Mouse (Mus musculus): Measurements from ENCODE around the gene Nans. TPM values are rescaled to one million over a fixed set of nuclear protein-coding genes. Genes with fewer than 3 reads are reported as not detected.

Gene Nans
- polyA plus RNA-seq (2012; rRNA removed): 70.8 and 71.6 TPM in 2 replicates

DNA sequence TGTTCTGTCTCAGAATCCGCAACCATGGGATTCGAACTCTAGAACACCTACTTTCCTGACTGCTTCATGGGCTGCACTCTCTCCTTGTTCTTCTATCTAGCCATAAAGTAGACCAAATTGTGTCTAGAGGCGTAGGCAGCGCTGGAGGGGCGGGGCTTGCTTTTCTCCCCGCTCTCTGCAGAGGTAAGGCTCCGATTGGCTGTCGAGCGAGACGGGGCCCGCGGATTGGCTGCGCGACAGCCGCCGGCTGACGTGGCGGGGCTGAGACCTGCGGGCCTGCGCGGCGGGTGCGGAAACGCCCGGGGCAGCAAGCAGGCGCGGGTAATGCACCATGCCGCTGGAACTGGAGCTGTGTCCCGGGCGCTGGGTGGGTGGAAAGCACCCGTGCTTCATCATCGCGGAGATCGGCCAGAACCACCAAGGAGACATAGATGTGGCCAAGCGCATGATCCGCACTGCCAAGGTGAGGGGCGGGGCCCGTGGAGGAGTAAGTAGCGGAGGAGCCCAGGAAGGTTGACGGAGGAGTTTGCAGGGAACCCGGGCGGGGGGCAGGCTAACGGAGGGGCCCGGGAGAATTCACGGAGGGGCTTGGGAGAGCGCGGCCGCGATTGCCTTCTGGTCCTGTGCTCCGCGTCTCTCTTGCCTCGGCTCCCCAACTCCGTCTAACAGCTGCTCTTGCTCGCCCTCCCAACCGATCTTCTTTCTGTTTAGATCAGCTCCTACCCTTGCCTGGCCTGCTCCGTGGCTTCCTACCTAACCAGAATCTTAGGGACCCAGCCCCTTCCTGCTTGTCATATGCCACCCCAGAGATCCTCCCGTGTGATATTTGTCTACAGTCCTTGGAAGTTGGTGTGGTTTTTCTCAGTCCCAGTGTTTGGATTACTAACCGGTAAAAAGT lies at the start of gene Nans:
Gene Nans, plus strand, starts transcription at position 221 of the 898 bp plus-strand sequence.

DNA sequence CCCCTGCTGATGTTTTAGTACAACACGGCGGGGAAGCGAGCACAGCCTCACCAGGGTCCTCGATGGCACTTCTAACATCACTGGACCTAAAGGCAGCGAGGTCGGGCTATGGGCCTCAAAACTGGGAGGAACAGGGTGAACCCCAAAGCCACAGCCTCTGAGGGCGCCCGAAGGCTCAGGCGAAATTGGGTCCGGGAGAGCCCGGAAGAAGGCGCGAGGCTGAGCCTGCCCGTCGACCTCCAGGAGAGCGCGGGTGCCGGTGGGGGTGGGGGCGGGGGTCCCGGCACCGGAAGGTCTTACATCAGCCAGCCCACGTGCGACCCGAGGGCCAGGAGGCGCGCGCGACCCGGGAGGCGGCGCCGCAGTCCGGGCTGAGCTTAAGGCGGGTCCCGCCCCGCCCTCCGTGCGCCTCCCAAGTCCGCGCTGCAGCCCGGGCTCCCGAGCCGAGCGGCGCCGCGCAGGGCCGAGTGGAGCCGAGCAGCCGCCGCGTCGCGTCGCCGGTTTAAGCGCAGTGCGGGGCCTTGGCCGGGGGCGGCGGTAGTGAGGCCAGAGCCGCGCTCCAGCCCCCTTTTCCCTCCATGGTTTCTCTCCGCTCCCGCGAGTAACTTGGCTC lies 38.4 kb upstream of the Nans start, which contains the start of gene Anp32b:
Gene Anp32b, plus strand, starts transcription at position 384 of the 613 bp plus-strand sequence.

DNA sequence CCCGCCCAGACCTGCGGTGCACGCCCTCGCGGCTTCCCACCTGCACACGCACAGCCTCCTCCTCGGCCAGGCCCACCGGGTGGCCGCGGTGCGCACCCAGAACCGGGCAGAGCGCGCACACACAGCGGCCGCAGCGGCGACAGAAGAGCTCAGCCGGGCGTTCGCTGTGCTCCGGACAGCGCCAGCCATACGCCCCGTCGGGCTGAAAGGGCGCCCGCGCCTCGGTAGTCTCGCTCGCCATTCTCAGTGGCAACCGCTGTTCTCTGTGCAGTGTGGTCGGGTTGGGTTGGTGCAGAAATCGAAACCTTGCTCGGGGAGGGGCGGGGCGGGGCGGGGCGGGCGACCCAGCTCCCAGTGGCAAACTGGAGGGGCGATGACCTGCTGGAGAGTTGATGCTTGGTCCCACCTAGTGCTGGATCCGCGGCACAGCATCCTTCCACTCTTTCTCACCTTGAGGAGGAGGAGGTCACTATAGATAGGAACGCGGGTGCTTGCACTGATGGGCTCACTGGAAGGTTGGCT lies 46.9 kb downstream of the Nans start, which contains the start of gene Trim14:
Gene Trim14, minus strand, starts transcription at position 302 of the 522 bp plus-strand sequence.

Other genes with a start within 250 kb of the Nans start
- 0.66 TPM in 1 of 2 replicates, not detected in the other for gene Foxe1, start 145.6 kb upstream of the Nans start, polyA plus RNA-seq (2012; rRNA removed)
- 8.3 and 8.5 TPM in 2 replicates for gene Trmo, start 99.8 kb upstream of the Nans start, polyA plus RNA-seq (2012; rRNA removed)
- 0.16 and 0.17 TPM in 2 replicates for gene Hemgn, start 75.7 kb upstream of the Nans start, polyA plus RNA-seq (2012; rRNA removed)
- 81.4 and 91.4 TPM in 2 replicates for gene Anp32b, start 38.3 kb upstream of the Nans start, polyA plus RNA-seq (2012; rRNA removed)
- gene Trim14, start 46.9 kb downstream of the Nans start, polyA plus RNA-seq (2012; rRNA removed): 0.88 and 1.0 TPM in 2 replicates
- gene Coro2a, start 113.0 kb downstream of the Nans start, polyA plus RNA-seq (2012; rRNA removed): 8.8 and 9.9 TPM in 2 replicates
- gene Tbc1d2, start 161.0 kb downstream of the Nans start, polyA plus RNA-seq (2012; rRNA removed): 1.0 and 1.4 TPM in 2 replicates

Measured in central nervous system, embryonic 14 days (tissue).